Mouse (Mus musculus): ENCODE measurements around the gene Olfr875. TPM values are rescaled to one million over a fixed set of nuclear protein-coding genes. Genes with fewer than 3 reads are reported as not detected.
"Not testable (repeated sequence)": the region's sequence is repeated elsewhere in the genome, so short reads cannot be mapped to it uniquely, and the experiment has no call there.

Gene Olfr875
- polyA plus RNA-seq, 1 experiment from 2014 or later = not detected

GRCm38 (mm10) chr9:37782766-37783260, 11.2 kb downstream of the Olfr875 start:
- ATAC-seq (ENCODE audit: low FRiP score) (peak; percentile 96), DNase-seq (ENCODE audit: low spot score) (peak; percentile 65)
- H3K36me3 ChIP-seq (ENCODE audit: control insufficient read depth, insufficient read depth, low read length) = no peaks in the 10 kb centered on the region
- H3K4me2 ChIP-seq (replicated peaks; ENCODE audit: low read depth, low read length) = peak overlapping the region; percentile 54
- WGBS = 2% methylated on average over 7 of the region's 7 CpGs
- H3K9ac ChIP-seq (ENCODE audit: low read depth, low read length) = peak overlapping the region; percentile 58
- H3K27ac ChIP-seq (ENCODE audit: low read depth, low read length) = peak overlapping the region; percentile 65
- no peaks in the 10 kb centered on the region for H3K27me3 ChIP-seq (ENCODE audit: control insufficient read depth, insufficient read depth, low read length)
- H3K9me3 ChIP-seq (ENCODE audit: control insufficient read depth, low read length) = no peaks in the 10 kb centered on the region
- H3K4me1 ChIP-seq (replicated peaks; ENCODE audit: control insufficient read depth, insufficient read depth, low read length) = no peaks in the 10 kb centered on the region; the same call in 1 of the 2 replicates
- peak overlapping the region; percentile 23 for H3K4me3 ChIP-seq (ENCODE audit: low read depth, low read length)

- not testable (repeated sequence) for H3K27me3 ChIP-seq (ENCODE audit: control insufficient read depth, insufficient read depth, low read length); H3K4me2 ChIP-seq (replicated peaks; ENCODE audit: low read depth, low read length); H3K4me3 ChIP-seq (ENCODE audit: low read depth, low read length); H3K27ac ChIP-seq (ENCODE audit: low read depth, low read length); H3K4me1 ChIP-seq (replicated peaks; ENCODE audit: control insufficient read depth, insufficient read depth, low read length); H3K36me3 ChIP-seq (ENCODE audit: control insufficient read depth, insufficient read depth, low read length); H3K9ac ChIP-seq (ENCODE audit: low read depth, low read length); H3K9me3 ChIP-seq (ENCODE audit: control insufficient read depth, low read length)
- 45% methylated on average over 11 of the region's 15 CpGs for WGBS
- ATAC-seq (ENCODE audit: low FRiP score) (peak; percentile 67), DNase-seq (ENCODE audit: low spot score) (peak; percentile 38)
Observed at GRCm38 (mm10) chr9:37783394-37784387, 12.0 kb downstream of the Olfr875 start.

GRCm38 (mm10) chr9:37786411-37786810, 14.8 kb downstream of the Olfr875 start:
- no peak overlapping the region for H3K9ac ChIP-seq (ENCODE audit: low read depth, low read length)
- WGBS = 80% methylated on average over 2 of the region's 2 CpGs
- no peaks in the 10 kb centered on the region for H3K27me3 ChIP-seq (ENCODE audit: control insufficient read depth, insufficient read depth, low read length)
- no peak overlapping the region for H3K4me2 ChIP-seq (replicated peaks; ENCODE audit: low read depth, low read length)
- no peaks in the 10 kb centered on the region for H3K9me3 ChIP-seq (ENCODE audit: control insufficient read depth, low read length)
- H3K4me3 ChIP-seq (ENCODE audit: low read depth, low read length) = no peak overlapping the region
- no peaks in the 10 kb centered on the region; the same call in 1 of the 2 replicates for H3K4me1 ChIP-seq (replicated peaks; ENCODE audit: control insufficient read depth, insufficient read depth, low read length)
- H3K36me3 ChIP-seq (ENCODE audit: control insufficient read depth, insufficient read depth, low read length) = no peaks in the 10 kb centered on the region
- no peak for DNase-seq (ENCODE audit: low spot score)
- no peak for ATAC-seq (ENCODE audit: low FRiP score)
- H3K27ac ChIP-seq (ENCODE audit: low read depth, low read length) = no peak overlapping the region

GRCm38 (mm10) chr9:37802055-37802454, 30.4 kb downstream of the Olfr875 start:
- ATAC-seq (ENCODE audit: low FRiP score) (no peak), DNase-seq (ENCODE audit: low spot score) (no peak)
- no peak overlapping the region for H3K27ac ChIP-seq (ENCODE audit: low read depth, low read length)
- no peak overlapping the region for H3K4me2 ChIP-seq (replicated peaks; ENCODE audit: low read depth, low read length)
- no peak overlapping the region for H3K4me3 ChIP-seq (ENCODE audit: low read depth, low read length)
- no peaks in the 10 kb centered on the region for H3K36me3 ChIP-seq (ENCODE audit: control insufficient read depth, insufficient read depth, low read length)
- H3K9me3 ChIP-seq (ENCODE audit: control insufficient read depth, low read length) = no peaks in the 10 kb centered on the region
- no peaks in the 10 kb centered on the region for H3K27me3 ChIP-seq (ENCODE audit: control insufficient read depth, insufficient read depth, low read length)
- H3K9ac ChIP-seq (ENCODE audit: low read depth, low read length) = no peak overlapping the region
- 81% methylated on average over 4 of the region's 4 CpGs for WGBS
- H3K4me1 ChIP-seq (replicated peaks; ENCODE audit: control insufficient read depth, insufficient read depth, low read length) = no peaks in the 10 kb centered on the region

GRCm38 (mm10) chr9:37802731-37803130, 31.1 kb downstream of the Olfr875 start, which contains the start of gene Olfr876:
Gene Olfr876 (plus strand): TSS chr9:37803031.
- no peak within 1 kb of the TSS for H3K4me2 ChIP-seq (replicated peaks; ENCODE audit: low read depth, low read length)

GRCm38 (mm10) chr9:37807235-37807634, 35.6 kb downstream of the Olfr875 start:
- no peaks in the 10 kb centered on the region for H3K4me1 ChIP-seq (replicated peaks; ENCODE audit: control insufficient read depth, insufficient read depth, low read length)
- H3K4me3 ChIP-seq (ENCODE audit: low read depth, low read length) = no peak overlapping the region
- DNase-seq (ENCODE audit: low spot score) (no peak), ATAC-seq (ENCODE audit: low FRiP score) (no peak)
- no peak overlapping the region for H3K9ac ChIP-seq (ENCODE audit: low read depth, low read length)
- no peaks in the 10 kb centered on the region for H3K36me3 ChIP-seq (ENCODE audit: control insufficient read depth, insufficient read depth, low read length)
- no peaks in the 10 kb centered on the region for H3K9me3 ChIP-seq (ENCODE audit: control insufficient read depth, low read length)
- H3K27ac ChIP-seq (ENCODE audit: low read depth, low read length) = no peak overlapping the region
- H3K27me3 ChIP-seq (ENCODE audit: control insufficient read depth, insufficient read depth, low read length) = no peaks in the 10 kb centered on the region
- no peak overlapping the region for H3K4me2 ChIP-seq (replicated peaks; ENCODE audit: low read depth, low read length)

More at GRCm38 (mm10) chr9:37802731-37803130, 31.1 kb downstream of the Olfr875 start, which contains the start of gene Olfr876:
- Histone ChIP-seq H3K4me3 (ENCODE audit: low read depth, low read length) (no peak within 1 kb of the TSS), H3K4me1 (replicated peaks; ENCODE audit: control insufficient read depth, insufficient read depth, low read length) (no peaks in the 10 kb centered on the region), H3K36me3 (ENCODE audit: control insufficient read depth, insufficient read depth, low read length) (no peaks in the 10 kb centered on the region), H3K9me3 (ENCODE audit: control insufficient read depth, low read length) (no peaks in the 10 kb centered on the region), H3K27ac (ENCODE audit: low read depth, low read length) (no peak within 1 kb of the TSS), H3K27me3 (ENCODE audit: control insufficient read depth, insufficient read depth, low read length) (no peaks in the 10 kb centered on the region), H3K9ac (ENCODE audit: low read depth, low read length) (no peak within 1 kb of the TSS)
- ATAC-seq (ENCODE audit: low FRiP score) = no peak
- DNase-seq (ENCODE audit: low spot score) = no peak

GRCm38 (mm10) chr9:37808456-37808855, 36.8 kb downstream of the Olfr875 start:
- no peak overlapping the region for H3K4me3 ChIP-seq (ENCODE audit: low read depth, low read length)
- H3K4me1 ChIP-seq (replicated peaks; ENCODE audit: control insufficient read depth, insufficient read depth, low read length) = no peaks in the 10 kb centered on the region
- WGBS = 89% methylated on average over 3 of the region's 3 CpGs
- H3K36me3 ChIP-seq (ENCODE audit: control insufficient read depth, insufficient read depth, low read length) = no peaks in the 10 kb centered on the region
- H3K27me3 ChIP-seq (ENCODE audit: control insufficient read depth, insufficient read depth, low read length) = no peaks in the 10 kb centered on the region
- no peak overlapping the region for H3K27ac ChIP-seq (ENCODE audit: low read depth, low read length)
- no peak overlapping the region for H3K4me2 ChIP-seq (replicated peaks; ENCODE audit: low read depth, low read length)
- no peak for ATAC-seq (ENCODE audit: low FRiP score)
- no peak for DNase-seq (ENCODE audit: low spot score)
- no peaks in the 10 kb centered on the region for H3K9me3 ChIP-seq (ENCODE audit: control insufficient read depth, low read length)
- no peak overlapping the region for H3K9ac ChIP-seq (ENCODE audit: low read depth, low read length)

GRCm38 (mm10) chr9:37808976-37809375, 37.3 kb downstream of the Olfr875 start:
- Histone ChIP-seq H3K4me2 (replicated peaks; ENCODE audit: low read depth, low read length) (no peak overlapping the region), H3K4me1 (replicated peaks; ENCODE audit: control insufficient read depth, insufficient read depth, low read length) (no peaks in the 10 kb centered on the region), H3K36me3 (ENCODE audit: control insufficient read depth, insufficient read depth, low read length) (no peaks in the 10 kb centered on the region), H3K9ac (ENCODE audit: low read depth, low read length) (no peak overlapping the region), H3K27me3 (ENCODE audit: control insufficient read depth, insufficient read depth, low read length) (no peaks in the 10 kb centered on the region), H3K9me3 (ENCODE audit: control insufficient read depth, low read length) (no peaks in the 10 kb centered on the region), H3K27ac (ENCODE audit: low read depth, low read length) (no peak overlapping the region), H3K4me3 (ENCODE audit: low read depth, low read length) (no peak overlapping the region)
- DNase-seq (ENCODE audit: low spot score) (no peak), ATAC-seq (ENCODE audit: low FRiP score) (no peak)
- whole genome bisulfite sequencing = 95% methylated on average over 2 of the region's 2 CpGs

- ATAC-seq (ENCODE audit: low FRiP score) (no peak), DNase-seq (ENCODE audit: low spot score) (no peak)
- Histone ChIP-seq H3K9me3 (ENCODE audit: control insufficient read depth, low read length) (no peaks in the 10 kb centered on the region), H3K9ac (ENCODE audit: low read depth, low read length) (no peak overlapping the region), H3K27me3 (ENCODE audit: control insufficient read depth, insufficient read depth, low read length) (no peaks in the 10 kb centered on the region), H3K4me1 (replicated peaks; ENCODE audit: control insufficient read depth, insufficient read depth, low read length) (no peaks in the 10 kb centered on the region), H3K4me3 (ENCODE audit: low read depth, low read length) (no peak overlapping the region), H3K4me2 (replicated peaks; ENCODE audit: low read depth, low read length) (no peak overlapping the region), H3K36me3 (ENCODE audit: control insufficient read depth, insufficient read depth, low read length) (no peaks in the 10 kb centered on the region), H3K27ac (ENCODE audit: low read depth, low read length) (no peak overlapping the region)
- 64% methylated on average over 3 of the region's 3 CpGs for WGBS
Observed at GRCm38 (mm10) chr9:37814696-37815095, 43.0 kb downstream of the Olfr875 start.

Measured in hindbrain, embryonic 11.5 days (tissue).